Mouse (Mus musculus) G1E (cell line): Measurements from ENCODE around the gene Selenoo.

Experiments used
- CTCF ChIP-seq: IDR thresholded peaks from 2 replicates; pipeline ENCODE4 v1.5.1; 2012; ENCODE audit warnings: low read depth, low read length, inconsistent platforms, mixed read lengths
- GATA1 ChIP-seq: IDR thresholded peaks from 2 replicates; pipeline ENCODE4 v1.6.1; 2012; ENCODE audit warnings: borderline replicate concordance, low read length, inconsistent platforms, mixed read lengths
- TAL1 ChIP-seq: conservative IDR thresholded peaks from 2 replicates; pipeline ENCODE4 v1.6.1; 2012; ENCODE audit warnings: low read depth, low read length, inconsistent platforms, mixed read lengths

- TF ChIP-seq CTCF (no peak), TAL1 (no peak), GATA1 (no peak)
These were observed 44.5 kb upstream of the Selenoo start for GRCm38 (mm10) chr15:89044381-89044780.
